Mouse (Mus musculus) C2C12 (cell line): ENCODE measurements at regions not wholly inside any gene's neighbourhood (a gene's known extent, or its start where the extent isn't known, plus 50 kb on each side); places are given as distances from the start of the nearest gene placed in this dataset.

ENCODE experiments used
- CEBPB ChIP-seq: IDR thresholded peaks from one replicate; pipeline ENCODE4 v1.6.1; 2011; ENCODE audit warnings: low read depth, mild to moderate bottlenecking, control low read depth, moderate library complexity
- CTCF ChIP-seq: IDR thresholded peaks from one replicate; pipeline ENCODE4 v1.5.1; 2011; ENCODE audit not compliant: control insufficient read depth, insufficient read depth, insufficient read length
- FOSL1 ChIP-seq: IDR thresholded peaks from one replicate; pipeline ENCODE4 v1.8.0; 2011; ENCODE audit warnings: mild to moderate bottlenecking, low read length; ENCODE audit not compliant: poor library complexity, insufficient read depth, severe bottlenecking
- MAX ChIP-seq: IDR thresholded peaks from one replicate; pipeline ENCODE4 v1.6.1; 2011; ENCODE audit warnings: mild to moderate bottlenecking, control low read depth
- MYOD1 ChIP-seq: IDR thresholded peaks from one replicate; pipeline ENCODE4 v1.6.1; 2011; ENCODE audit warnings: low read depth; ENCODE audit not compliant: control insufficient read depth, insufficient read length
- MYOG ChIP-seq: IDR thresholded peaks from one replicate; pipeline ENCODE4 v1.6.1; 2011; ENCODE audit not compliant: control insufficient read depth, insufficient read length; ENCODE audit errors: extremely low read depth
- USF1 ChIP-seq: IDR thresholded peaks from one replicate; pipeline ENCODE4 v1.6.1; 2011; ENCODE audit warnings: low read depth, mild to moderate bottlenecking, control low read depth, moderate library complexity

- TF ChIP-seq CEBPB, result no peak
- TF ChIP-seq CTCF, result no peak
- TF ChIP-seq USF1, result no peak
- no peak for TF ChIP-seq MAX
- TF ChIP-seq MYOD1, result no peak
- no peak for TF ChIP-seq MYOG
- no peak for TF ChIP-seq FOSL1
Observed at GRCm38 (mm10) chr15:64562431-64563111, 254.9 kb upstream of the Gm21798 start.
